Mouse (Mus musculus) CD4-positive, CD25-positive, alpha-beta regulatory T cell, adult 2 months (primary cell): ENCODE data around the gene Prss23.
A peak's percentile ranks its signal among the peaks of the same experiment; 100 is the strongest.

Experiments used
- DNase-seq: peaks from one replicate; pipeline ENCODE4 v3.0.0-alpha.2; 2012; ENCODE audit warnings: low read depth, low spot score

Prss23 gene

GRCm38 (mm10) chr7:89508672-89509071, 18.3 kb downstream of the Prss23 start:
- no peak for DNase-seq

GRCm38 (mm10) chr7:89499516-89500307, 27.3 kb downstream of the Prss23 start:
- peak; percentile 36 for DNase-seq

GRCm38 (mm10) chr7:89483769-89484568, 43.0 kb downstream of the Prss23 start:
- no peak for DNase-seq

- DNase-seq, result no peak
Observed at GRCm38 (mm10) chr7:89481723-89482122, 45.3 kb downstream of the Prss23 start.

- no peak for DNase-seq
Observed at GRCm38 (mm10) chr7:89478490-89478889, 48.5 kb downstream of the Prss23 start.

GRCm38 (mm10) chr7:89477294-89477999, 49.5 kb downstream of the Prss23 start:
- peak; percentile 47 for DNase-seq

- DNase-seq, result no peak
Observed at GRCm38 (mm10) chr7:89473442-89473841, 53.5 kb downstream of the Prss23 start.

- DNase-seq, result no peak
Observed at GRCm38 (mm10) chr7:89463775-89464592, 63.0 kb downstream of the Prss23 start.

GRCm38 (mm10) chr7:89463246-89463645, 63.7 kb downstream of the Prss23 start:
- DNase-seq, result no peak

- DNase-seq, result no peak
Observed at GRCm38 (mm10) chr7:89462646-89463207, 64.3 kb downstream of the Prss23 start.

- DNase-seq, result no peak
Observed at GRCm38 (mm10) chr7:89461351-89461750, 65.6 kb downstream of the Prss23 start.

- DNase-seq, result no peak
Observed at GRCm38 (mm10) chr7:89460911-89461310, 66.1 kb downstream of the Prss23 start.

GRCm38 (mm10) chr7:89459691-89460090, 67.3 kb downstream of the Prss23 start:
- no peak for DNase-seq
